Mouse (Mus musculus): Measurements from ENCODE around the gene Atxn1. TPM values are rescaled to one million over a fixed set of nuclear protein-coding genes. Genes with fewer than 3 reads are reported as not detected.

Atxn1 gene
- polyA plus RNA-seq, 1 experiment from 2014 or later: 8.1 TPM

DNA sequence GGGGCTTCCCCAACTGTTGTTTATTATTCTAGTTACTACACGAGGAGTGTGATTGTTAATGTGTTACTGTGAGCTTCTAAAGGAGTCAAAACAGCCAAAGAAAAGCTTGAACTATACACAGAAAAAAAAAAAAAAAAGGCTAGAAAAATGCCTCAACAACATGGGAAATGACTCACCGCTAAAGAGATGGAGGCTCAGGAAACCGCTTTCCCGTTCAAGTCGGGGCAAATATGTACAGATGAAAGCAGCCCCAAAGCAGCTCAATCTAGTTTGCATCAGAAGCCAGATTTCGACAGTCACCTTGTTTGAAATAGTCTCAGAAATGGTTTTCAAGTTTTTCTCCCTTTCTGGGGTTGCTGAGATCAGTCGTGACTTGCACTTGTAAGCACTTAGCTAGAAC, 40.3 kb downstream of the Atxn1 start:
- Histone ChIP-seq H3K9ac (no peak overlapping the region), H3K9me3 (replicated peaks) (no peaks in the 10 kb centered on the region), H3K4me1 (replicated peaks) (peaks cover 2% of the 10 kb centered on the region; the same call in 1 of the 2 replicates), H3K27me3 (no peaks in the 10 kb centered on the region), H3K4me3 (no peak overlapping the region), H3K27ac (no peak overlapping the region), H3K4me2 (no peak overlapping the region), H3K36me3 (no peaks in the 10 kb centered on the region)
- 66% methylated on average over 7 of the region's 7 CpGs for WGBS
- ATAC-seq (replicated peaks; ENCODE audit: insufficient number of reproducible peaks, insufficient read depth, low FRiP score, low read depth): no peak

DNA sequence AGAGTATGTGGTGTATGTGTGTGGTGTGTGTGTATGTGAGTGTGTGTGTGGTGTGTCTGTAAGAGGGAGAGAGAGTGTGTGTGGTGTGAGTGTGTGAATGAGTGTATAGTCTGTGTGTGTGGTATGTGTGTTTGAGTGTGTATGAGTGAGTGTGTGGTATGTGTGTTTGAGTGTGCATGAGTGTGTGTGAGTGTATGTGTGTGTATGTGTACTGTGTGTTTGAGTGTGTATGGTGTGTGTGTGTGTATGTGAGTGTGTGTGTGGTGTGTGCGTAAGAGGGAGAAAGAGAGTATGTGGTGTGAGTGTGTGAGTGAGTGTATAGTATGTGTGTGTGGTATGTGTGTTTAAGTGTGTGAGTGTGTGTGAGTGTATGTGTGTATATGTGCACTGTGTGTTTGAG, 41.7 kb downstream of the Atxn1 start:
- WGBS: 100% methylated on average over 1 of the region's 1 CpGs
- H3K9me3 ChIP-seq (replicated peaks): no peaks in the 10 kb centered on the region
- H3K9ac ChIP-seq: no peak overlapping the region
- no peak overlapping the region for H3K27ac ChIP-seq
- no peaks in the 10 kb centered on the region for H3K36me3 ChIP-seq
- peaks cover 2% of the 10 kb centered on the region; the same call in 1 of the 2 replicates for H3K4me1 ChIP-seq (replicated peaks)
- H3K4me3 ChIP-seq: no peak overlapping the region
- no peak overlapping the region for H3K4me2 ChIP-seq
- no peaks in the 10 kb centered on the region for H3K27me3 ChIP-seq
- ATAC-seq (replicated peaks; ENCODE audit: insufficient number of reproducible peaks, insufficient read depth, low FRiP score, low read depth): no peak

DNA sequence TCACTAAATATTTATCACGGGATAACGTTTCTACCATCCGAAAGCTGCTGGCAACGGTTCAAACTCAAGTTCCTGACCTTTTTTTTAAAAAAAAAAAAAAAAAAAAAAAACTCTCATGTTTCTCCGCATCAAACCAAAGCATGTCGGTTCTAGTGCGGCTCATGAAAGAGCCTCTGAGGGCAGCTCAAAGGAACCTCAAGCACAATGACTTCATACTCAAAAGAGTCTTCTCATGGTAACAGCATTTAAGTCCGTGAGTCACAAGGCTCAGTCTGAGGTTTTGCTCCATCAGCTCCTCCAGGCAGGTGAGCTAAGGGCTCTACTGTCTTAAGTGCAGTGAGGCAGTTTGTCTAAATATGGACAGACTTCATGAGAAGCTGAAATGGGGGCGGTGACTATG, 42.3 kb downstream of the Atxn1 start:
- peaks cover 2% of the 10 kb centered on the region; the same call in 1 of the 2 replicates for H3K4me1 ChIP-seq (replicated peaks)
- no peaks in the 10 kb centered on the region for H3K9me3 ChIP-seq (replicated peaks)
- no peak overlapping the region for H3K27ac ChIP-seq
- no peaks in the 10 kb centered on the region for H3K27me3 ChIP-seq
- no peak overlapping the region for H3K4me3 ChIP-seq
- H3K36me3 ChIP-seq: no peaks in the 10 kb centered on the region
- H3K9ac ChIP-seq: no peak overlapping the region
- WGBS: 45% methylated on average over 9 of the region's 9 CpGs
- ATAC-seq (replicated peaks; ENCODE audit: insufficient number of reproducible peaks, insufficient read depth, low FRiP score, low read depth): no peak
- no peak overlapping the region for H3K4me2 ChIP-seq

DNA sequence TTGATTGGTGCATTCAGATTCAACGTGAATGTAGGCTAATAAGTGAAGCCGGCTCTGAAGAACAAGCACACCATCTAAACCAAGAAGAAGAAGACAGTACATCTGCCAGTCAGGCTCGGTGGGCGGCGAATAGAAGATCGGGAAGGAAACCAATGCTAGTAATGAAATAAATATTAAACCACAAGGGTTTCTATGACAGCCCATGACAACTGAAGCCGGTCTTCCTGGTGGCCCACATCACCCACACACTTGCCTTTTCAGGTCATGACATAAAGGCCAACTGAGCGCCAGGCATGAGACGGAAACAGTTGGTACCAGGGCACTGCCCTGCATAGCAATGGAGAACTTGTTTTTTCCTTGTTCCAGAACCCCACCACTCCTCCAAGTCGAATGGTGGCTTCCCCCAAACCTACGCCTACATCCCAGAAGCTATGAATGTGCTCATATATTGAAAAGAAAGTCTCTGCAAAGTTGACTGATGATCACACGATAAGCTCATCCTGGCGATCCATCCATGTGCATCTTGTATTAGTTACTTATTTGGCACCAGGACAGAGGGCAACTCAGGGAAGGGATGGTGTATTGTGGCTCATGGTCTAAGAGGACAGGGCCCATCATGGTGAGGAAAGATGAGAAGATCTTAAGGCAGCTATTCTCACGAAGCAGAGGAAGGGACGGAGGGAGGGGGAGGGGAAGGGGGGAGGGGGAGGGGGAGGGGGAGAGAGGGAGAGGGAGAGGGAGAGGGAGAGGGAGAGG, 45.7 kb downstream of the Atxn1 start:
- Histone ChIP-seq H3K27me3 (no peaks in the 10 kb centered on the region), H3K4me1 (replicated peaks) (0 out of 2 replicates have a peak, but pooled peaks cover 2% of the 10 kb centered on the region), H3K4me2 (no peak overlapping the region), H3K27ac (no peak overlapping the region), H3K9me3 (replicated peaks) (no peaks in the 10 kb centered on the region), H3K36me3 (no peaks in the 10 kb centered on the region), H3K9ac (no peak overlapping the region), H3K4me3 (no peak overlapping the region)
- 90% methylated on average over 14 of the region's 15 CpGs for WGBS
- ATAC-seq (replicated peaks; ENCODE audit: insufficient number of reproducible peaks, insufficient read depth, low FRiP score, low read depth): no peak

DNA sequence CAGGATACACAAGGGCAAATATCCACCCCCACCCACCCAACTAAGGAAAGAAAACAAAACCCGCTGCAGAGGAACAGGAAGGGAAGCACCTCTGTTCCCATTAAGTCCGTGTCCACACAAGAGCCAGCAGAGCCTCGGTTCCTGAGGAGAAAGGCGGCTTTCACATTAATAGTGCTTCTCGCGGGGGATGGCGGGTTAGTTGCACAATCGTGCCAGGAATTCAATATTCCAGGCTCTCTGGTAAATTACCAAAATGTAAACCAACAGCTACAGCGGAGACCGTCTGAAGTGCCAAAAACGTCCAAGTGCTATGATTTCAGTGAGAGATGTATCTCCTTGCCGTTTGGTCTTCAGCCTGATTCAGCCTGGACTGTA, 46.8 kb downstream of the Atxn1 start:
- H3K4me2 ChIP-seq: no peak overlapping the region
- 77% methylated on average over 12 of the region's 12 CpGs for WGBS
- 0 out of 2 replicates have a peak, but pooled peaks cover 2% of the 10 kb centered on the region for H3K4me1 ChIP-seq (replicated peaks)
- H3K36me3 ChIP-seq: no peaks in the 10 kb centered on the region
- H3K4me3 ChIP-seq: no peak overlapping the region
- H3K27me3 ChIP-seq: no peaks in the 10 kb centered on the region
- no peaks in the 10 kb centered on the region for H3K9me3 ChIP-seq (replicated peaks)
- no peak overlapping the region for H3K9ac ChIP-seq
- H3K27ac ChIP-seq: no peak overlapping the region
- ATAC-seq (replicated peaks; ENCODE audit: insufficient number of reproducible peaks, insufficient read depth, low FRiP score, low read depth): no peak

DNA sequence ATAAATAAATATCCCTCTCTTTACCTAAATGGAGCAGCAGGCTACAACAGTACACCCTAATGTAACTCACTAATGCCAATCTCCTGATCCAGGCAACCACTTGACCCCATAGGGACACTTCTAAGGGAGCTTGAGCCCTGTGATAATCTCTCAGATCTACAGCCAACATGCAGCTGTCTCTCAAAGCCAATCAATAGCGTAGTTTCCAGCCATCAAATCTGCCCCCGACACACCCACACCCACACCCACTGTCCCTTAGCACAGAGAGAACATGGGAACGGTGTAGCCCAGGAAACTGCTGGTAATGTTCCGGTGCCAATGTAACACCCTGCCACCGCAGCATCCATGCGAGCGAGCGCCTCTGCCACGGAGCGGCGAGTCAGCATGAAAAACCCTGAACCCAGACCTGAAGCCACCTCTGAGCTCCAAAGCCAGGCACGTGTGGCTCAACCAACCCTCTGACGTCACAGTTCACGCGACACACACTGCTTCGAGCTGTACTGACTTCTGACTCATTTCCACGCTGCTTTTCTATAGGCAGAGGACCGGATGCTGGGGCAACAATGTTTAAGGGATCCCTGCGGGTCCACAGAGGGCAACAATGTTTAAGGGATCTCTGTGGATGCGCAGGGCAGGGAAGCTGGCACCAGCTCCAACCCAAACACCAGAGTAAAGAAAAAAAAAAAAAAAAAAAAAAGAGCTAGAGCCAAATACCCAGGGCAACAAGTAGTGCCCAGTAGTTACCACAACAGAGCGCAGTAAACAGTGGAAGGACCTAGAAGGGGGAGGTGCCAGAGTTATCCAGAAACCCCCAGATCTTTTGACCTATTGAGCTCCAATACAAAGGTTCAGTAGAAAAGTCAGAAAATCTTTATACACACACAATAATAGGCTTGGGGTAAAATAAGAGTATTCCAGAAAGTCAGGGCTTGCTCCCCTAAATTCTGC, 47.5 kb downstream of the Atxn1 start:
- ATAC-seq (replicated peaks; ENCODE audit: insufficient number of reproducible peaks, insufficient read depth, low FRiP score, low read depth): no peak

DNA sequence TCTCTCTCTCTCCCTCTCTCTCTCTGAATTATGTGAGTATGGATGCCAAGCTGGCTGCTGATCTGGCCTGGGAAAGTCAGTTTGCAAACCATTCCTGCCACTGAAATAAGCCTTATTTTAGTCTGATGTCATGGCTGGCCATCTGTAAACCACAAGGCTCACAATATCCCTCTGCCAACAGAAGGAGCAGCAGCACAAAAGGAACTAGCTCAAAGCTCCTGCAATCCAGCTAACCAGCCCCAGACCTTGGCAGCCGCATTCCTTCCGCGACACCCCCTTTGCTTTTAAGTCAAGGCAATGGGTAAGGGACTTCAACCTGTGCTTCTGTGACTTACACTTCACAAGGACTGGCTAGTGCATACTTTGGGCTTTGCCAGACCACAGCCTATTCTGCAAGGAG, 48.9 kb downstream of the Atxn1 start:
- Histone ChIP-seq H3K4me2 (no peak overlapping the region), H3K9ac (no peak overlapping the region), H3K9me3 (replicated peaks) (no peaks in the 10 kb centered on the region), H3K4me1 (replicated peaks) (0 out of 2 replicates have a peak, but pooled peaks cover 2% of the 10 kb centered on the region), H3K27ac (no peak overlapping the region), H3K36me3 (no peaks in the 10 kb centered on the region), H3K27me3 (no peaks in the 10 kb centered on the region), H3K4me3 (no peak overlapping the region)
- ATAC-seq (replicated peaks; ENCODE audit: insufficient number of reproducible peaks, insufficient read depth, low FRiP score, low read depth): no peak
- 95% methylated on average over 3 of the region's 3 CpGs for WGBS

More for the DNA sequence above, 47.5 kb downstream of the Atxn1 start:
- 89% methylated on average over 21 of the region's 21 CpGs for WGBS
- Histone ChIP-seq H3K4me3 (no peak overlapping the region), H3K36me3 (no peaks in the 10 kb centered on the region), H3K9me3 (replicated peaks) (no peaks in the 10 kb centered on the region), H3K9ac (no peak overlapping the region), H3K27ac (no peak overlapping the region), H3K4me2 (no peak overlapping the region), H3K27me3 (no peaks in the 10 kb centered on the region), H3K4me1 (replicated peaks) (0 out of 2 replicates have a peak, but pooled peaks cover 2% of the 10 kb centered on the region)

DNA sequence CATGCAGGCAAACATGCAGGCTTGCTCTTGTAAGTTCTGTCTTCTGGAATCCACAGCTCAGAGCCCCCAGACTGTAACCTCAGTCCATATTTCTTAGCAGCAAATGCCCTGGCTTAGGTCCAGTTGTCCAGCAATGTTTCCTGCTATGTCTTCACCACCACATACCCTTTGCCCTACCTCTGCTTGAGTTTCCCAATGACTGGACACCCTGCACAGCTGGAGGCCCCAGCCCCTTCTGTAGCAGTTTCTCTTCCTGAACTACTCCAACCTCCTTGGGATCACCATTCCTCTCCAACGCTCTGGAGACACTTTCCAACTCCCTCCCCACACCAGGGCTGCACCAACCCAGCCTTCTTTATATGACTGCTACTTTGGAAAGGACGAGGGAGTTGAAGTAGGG, 49.8 kb downstream of the Atxn1 start:
- Histone ChIP-seq H3K36me3 (no peaks in the 10 kb centered on the region), H3K4me2 (no peak overlapping the region), H3K27ac (no peak overlapping the region), H3K9ac (no peak overlapping the region), H3K4me1 (replicated peaks) (0 out of 2 replicates have a peak, but pooled peaks cover 1% of the 10 kb centered on the region), H3K4me3 (no peak overlapping the region), H3K27me3 (no peaks in the 10 kb centered on the region), H3K9me3 (replicated peaks) (no peaks in the 10 kb centered on the region)
- no peak for ATAC-seq (replicated peaks; ENCODE audit: insufficient number of reproducible peaks, insufficient read depth, low FRiP score, low read depth)
- WGBS: 62% methylated on average over 2 of the region's 2 CpGs

DNA sequence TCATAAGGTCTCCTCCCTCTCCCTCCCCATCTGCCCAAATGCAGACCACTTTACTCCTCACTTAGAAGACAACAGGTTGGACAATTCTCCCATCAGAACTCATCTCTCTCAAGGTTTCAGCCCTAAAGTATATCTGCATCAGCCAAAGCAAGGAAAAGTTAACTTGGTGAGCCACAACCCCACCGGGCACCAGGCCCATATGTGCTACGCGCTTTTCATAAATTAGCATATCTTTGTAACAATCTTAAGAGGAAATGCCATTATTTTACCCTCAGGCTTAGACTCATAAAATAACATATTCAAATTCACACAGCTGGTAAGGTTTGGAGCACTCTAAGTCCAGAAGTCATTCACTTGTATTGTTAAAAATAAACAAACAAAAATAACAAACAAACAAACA, 50.7 kb downstream of the Atxn1 start:
- WGBS: 86% methylated on average over 3 of the region's 3 CpGs

DNA sequence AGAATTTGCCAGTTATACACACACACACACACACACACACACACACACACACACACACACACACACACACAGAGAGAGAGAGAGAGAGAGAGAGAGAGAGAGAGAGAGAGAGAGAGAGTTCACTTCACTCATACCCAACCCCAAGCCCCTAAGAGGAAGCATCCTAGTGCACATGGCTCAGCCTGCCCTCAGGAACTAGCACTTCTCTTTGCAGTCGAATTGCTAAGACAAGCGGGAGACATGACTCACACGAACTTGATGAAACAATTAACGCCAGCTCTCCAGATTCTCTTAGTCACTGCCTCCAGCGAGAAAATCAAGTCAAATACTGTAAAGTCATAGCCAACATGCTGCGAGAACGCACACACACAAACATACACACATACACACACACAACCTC, 53.0 kb downstream of the Atxn1 start:
- H3K9me3 ChIP-seq (replicated peaks): no peaks in the 10 kb centered on the region
- no peak for ATAC-seq (replicated peaks; ENCODE audit: insufficient number of reproducible peaks, insufficient read depth, low FRiP score, low read depth)
- no peak overlapping the region for H3K27ac ChIP-seq

More for the DNA sequence above, 50.7 kb downstream of the Atxn1 start:
- Histone ChIP-seq H3K27ac (no peak overlapping the region), H3K27me3 (no peaks in the 10 kb centered on the region), H3K4me2 (no peak overlapping the region), H3K4me1 (replicated peaks) (no peaks in the 10 kb centered on the region), H3K4me3 (no peak overlapping the region), H3K9me3 (replicated peaks) (no peaks in the 10 kb centered on the region), H3K36me3 (no peaks in the 10 kb centered on the region), H3K9ac (no peak overlapping the region)
- ATAC-seq (replicated peaks; ENCODE audit: insufficient number of reproducible peaks, insufficient read depth, low FRiP score, low read depth): no peak

DNA sequence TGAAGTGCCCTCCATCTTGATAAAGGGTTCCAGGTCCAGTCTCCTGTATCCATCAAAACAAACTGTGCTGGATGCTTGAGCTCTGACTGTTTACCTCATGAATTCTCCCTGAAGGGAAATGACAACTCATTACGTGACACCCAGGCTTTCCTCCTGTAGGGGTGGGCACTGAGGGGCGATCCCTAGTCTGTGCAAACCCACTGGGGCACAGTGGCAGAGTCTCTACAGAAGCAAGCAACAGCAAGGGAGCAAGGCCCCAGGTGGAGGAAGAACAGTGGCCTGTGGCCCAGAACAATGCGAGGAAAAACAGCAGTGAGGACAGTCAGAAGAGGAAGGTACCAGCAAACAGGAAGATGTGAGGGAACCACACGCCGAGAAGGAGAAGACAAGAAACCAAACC, 53.7 kb downstream of the Atxn1 start:
- WGBS: 79% methylated on average over 5 of the region's 5 CpGs
- Histone ChIP-seq H3K9ac (no peak overlapping the region; the same call in 1 of the 2 replicates), H3K4me1 (replicated peaks) (peaks cover 22% of the 10 kb centered on the region), H3K4me3 (no peak overlapping the region), H3K27me3 (no peaks in the 10 kb centered on the region), H3K27ac (no peak overlapping the region), H3K4me2 (no peak overlapping the region), H3K36me3 (no peaks in the 10 kb centered on the region), H3K9me3 (replicated peaks) (no peaks in the 10 kb centered on the region)
- ATAC-seq (replicated peaks; ENCODE audit: insufficient number of reproducible peaks, insufficient read depth, low FRiP score, low read depth): no peak

More for the DNA sequence above, 53.0 kb downstream of the Atxn1 start:
- 71% methylated on average over 7 of the region's 7 CpGs for WGBS
- H3K9ac ChIP-seq: no peak overlapping the region
- no peaks in the 10 kb centered on the region for H3K27me3 ChIP-seq
- no peak overlapping the region for H3K4me2 ChIP-seq
- no peaks in the 10 kb centered on the region for H3K36me3 ChIP-seq
- no peak overlapping the region for H3K4me3 ChIP-seq
- peaks cover 15% of the 10 kb centered on the region for H3K4me1 ChIP-seq (replicated peaks)
